Mouse (Mus musculus): ENCODE results near the gene Map3k3.
"Not testable (repeated sequence)": the region's sequence is repeated elsewhere in the genome, so short reads cannot be mapped to it uniquely, and the experiment has no call there.

Map3k3 gene

GRCm38 (mm10) chr11:106192241-106192640, 107.8 kb downstream of the Map3k3 start:
- DNase-seq (ENCODE audit: low read depth, low spot score), result no peak

GRCm38 (mm10) chr11:106192657-106193370, 108.4 kb downstream of the Map3k3 start:
- no peak for DNase-seq (ENCODE audit: low read depth, low spot score)

GRCm38 (mm10) chr11:106193371-106194154, 109.2 kb downstream of the Map3k3 start:
- DNase-seq (ENCODE audit: low read depth, low spot score), result peak; percentile 98

GRCm38 (mm10) chr11:106194155-106194541, 109.7 kb downstream of the Map3k3 start:
- no peak for DNase-seq (ENCODE audit: low read depth, low spot score)

GRCm38 (mm10) chr11:106194891-106195290, 110.5 kb downstream of the Map3k3 start:
- DNase-seq (ENCODE audit: low read depth, low spot score), result no peak

- peak; percentile 87 for DNase-seq (ENCODE audit: low read depth, low spot score)
Observed at GRCm38 (mm10) chr11:106195341-106195740, 110.9 kb downstream of the Map3k3 start.

GRCm38 (mm10) chr11:106198277-106198676, 113.9 kb downstream of the Map3k3 start:
- no peak for DNase-seq (ENCODE audit: low read depth, low spot score)

- DNase-seq (ENCODE audit: low read depth, low spot score), result not testable (repeated sequence)
Observed at GRCm38 (mm10) chr11:106199997-106200396, 115.6 kb downstream of the Map3k3 start.

GRCm38 (mm10) chr11:106200756-106201155, 116.3 kb downstream of the Map3k3 start:
- DNase-seq (ENCODE audit: low read depth, low spot score), result no peak

GRCm38 (mm10) chr11:106201337-106202122, 117.1 kb downstream of the Map3k3 start:
- no peak for DNase-seq (ENCODE audit: low read depth, low spot score)

- no peak for DNase-seq (ENCODE audit: low read depth, low spot score)
Observed at GRCm38 (mm10) chr11:106202123-106202465, 117.7 kb downstream of the Map3k3 start, which contains the start of gene Strada. Gene Strada (minus strand): TSS chr11:106202168.
